Mouse (Mus musculus) olfactory bulb, adult 2 months (tissue): ENCODE measurements around the gene Nmnat2.

Experiments used
- CTCF ChIP-seq: fragments of 200-500 bp; IDR thresholded peaks from 2 replicates; pipeline ENCODE4 v1.5.1; 2012; ENCODE audit warnings: low read depth, mild to moderate bottlenecking, low read length, moderate library complexity; ENCODE audit not compliant: insufficient read depth
- POLR2A ChIP-seq: fragments of 200-500 bp; IDR thresholded peaks from 2 replicates; pipeline ENCODE4 v1.6.1; 2012; ENCODE audit warnings: mild to moderate bottlenecking, low read depth, low read length, moderate library complexity; ENCODE audit not compliant: insufficient read depth

- TF ChIP-seq CTCF (no peak), POLR2A (no peak)
Measured at GRCm38 (mm10) chr1:153136647-153137046, 181.9 kb downstream of the Nmnat2 start.
